Mouse (Mus musculus) ES-Bruce4 (cell line): ENCODE results near the gene Rmdn2. TPM values are rescaled to one million over a fixed set of nuclear protein-coding genes. Genes with fewer than 3 reads are reported as not detected.

ENCODE experiments used
- H3K27ac ChIP-seq: 2 replicates; pipeline ENCODE4 v1.5.1; 2012; ENCODE audit warnings: low read length, inconsistent platforms; ENCODE audit not compliant: insufficient read depth
- H3K27me3 ChIP-seq: 2 replicates; pipeline ENCODE4 v1.6.1; 2012; ENCODE audit warnings: mild to moderate bottlenecking, low read length, inconsistent platforms; ENCODE audit not compliant: control insufficient read depth, poor library complexity, insufficient read depth, severe bottlenecking
- H3K36me3 ChIP-seq: 2 replicates; pipeline ENCODE4 v1.6.1; 2012; ENCODE audit warnings: inconsistent platforms, mild to moderate bottlenecking, low read length, moderate library complexity; ENCODE audit not compliant: control insufficient read depth, poor library complexity, insufficient read depth, severe bottlenecking
- H3K4me1 ChIP-seq: one replicate; pipeline ENCODE4 v1.8.1; 2011; ENCODE audit warnings: low read length; ENCODE audit not compliant: control insufficient read depth, insufficient read depth
- H3K4me3 ChIP-seq: 2 replicates; pipeline ENCODE4 v1.5.1; 2011; ENCODE audit warnings: low read depth, mild to moderate bottlenecking, low read length
- H3K9ac ChIP-seq: 2 replicates; pipeline ENCODE4 v1.6.1; 2012; ENCODE audit warnings: low read depth, mild to moderate bottlenecking, inconsistent platforms; ENCODE audit not compliant: poor library complexity, severe bottlenecking
- H3K9me3 ChIP-seq: replicated peaks from 2 replicates; pipeline ENCODE4 v1.6.1; 2012; ENCODE audit warnings: mild to moderate bottlenecking, low read length, inconsistent platforms; ENCODE audit not compliant: control insufficient read depth, poor library complexity, insufficient read depth, severe bottlenecking
- CTCF ChIP-seq: IDR thresholded peaks from one replicate; pipeline ENCODE4 v1.8.1; 2011; ENCODE audit warnings: low read depth, low read length
- EP300 ChIP-seq: IDR thresholded peaks from 2 replicates; pipeline ENCODE4 v1.6.1; 2011; ENCODE audit warnings: low read depth, low read length; ENCODE audit not compliant: insufficient read depth
- POLR2A ChIP-seq: IDR thresholded peaks from one replicate; pipeline ENCODE4 v1.8.1; 2011; ENCODE audit warnings: low read length; ENCODE audit not compliant: insufficient read depth
- polyA plus RNA-seq: library from polyadenylated mRNA; stranded (reverse); fragments of >200 nt; gene quantifications from 2 replicates; pipeline ENCODE4 v1.2.4, GENCODE M21; 2011; ENCODE audit warnings: low read depth; ENCODE audit not compliant: missing spikeins, insufficient read depth, insufficient read length

Gene Rmdn2
- polyA plus RNA-seq, result 2.0 and 3.0 TPM in 2 replicates

DNA sequence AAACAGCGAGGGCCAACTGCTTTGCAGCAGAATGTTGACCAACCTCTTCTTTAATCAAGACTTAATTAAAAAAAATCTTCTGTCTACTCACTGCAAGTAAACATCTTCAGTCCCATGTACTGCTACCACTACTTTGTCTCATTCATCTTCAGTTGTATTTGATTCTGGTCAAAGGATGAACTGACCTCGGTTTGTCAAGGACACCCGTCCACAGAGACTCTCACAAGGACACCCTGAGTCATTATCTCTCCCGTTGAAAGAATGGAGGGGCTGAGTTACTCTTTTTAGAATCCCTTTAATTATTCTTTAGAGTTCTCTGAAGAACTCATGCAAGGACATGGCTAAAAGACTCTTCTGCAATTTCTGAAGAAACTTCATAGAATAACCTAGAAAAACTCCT lies at the start of gene Rmdn2:
Rmdn2 (plus strand) TSS at position 319 of the 400 bp plus-strand sequence.
- TF ChIP-seq POLR2A, result no peak
- TF ChIP-seq CTCF, result no peak
- no peak for TF ChIP-seq EP300
- Histone ChIP-seq H3K36me3 (no peaks in the 10 kb centered on the region), H3K9ac (no peak within 1 kb of the TSS), H3K27ac (no peak within 1 kb of the TSS), H3K4me3 (no peak within 1 kb of the TSS), H3K4me1 (no peaks in the 10 kb centered on the region), H3K9me3 (no peaks in the 10 kb centered on the region), H3K27me3 (no peaks in the 10 kb centered on the region)

DNA sequence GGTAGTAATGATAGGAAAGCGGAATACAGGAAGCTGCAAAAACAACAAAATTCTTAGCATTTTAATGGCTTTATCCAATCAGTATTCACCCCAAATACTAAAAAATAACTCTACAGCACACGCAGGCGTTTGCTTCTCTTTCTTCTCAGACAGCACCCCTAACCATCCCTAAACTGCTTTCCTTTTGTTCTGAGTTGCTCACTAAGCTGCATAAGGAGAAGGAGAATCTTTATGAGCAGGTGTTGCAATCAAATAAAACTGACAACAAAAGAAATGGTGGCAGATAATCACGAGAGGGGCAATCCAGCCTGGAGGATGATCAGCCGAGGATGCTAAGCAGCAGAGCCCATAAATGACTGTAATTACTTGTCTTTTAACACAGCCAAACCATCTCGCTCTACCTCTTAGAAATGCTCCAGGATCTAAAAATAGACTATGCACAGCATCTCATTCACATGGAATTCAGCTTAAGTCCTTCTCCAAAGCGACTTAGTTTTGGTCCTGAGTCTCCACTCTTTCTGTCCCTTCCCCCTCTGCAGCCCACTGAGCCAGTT lies 48.5 kb upstream of the Rmdn2 start:
- no peaks in the 10 kb centered on the region for H3K27me3 ChIP-seq
- H3K4me3 ChIP-seq, result no peak overlapping the region
- H3K4me1 ChIP-seq, result no peaks in the 10 kb centered on the region
- peaks cover 9% of the 10 kb centered on the region for H3K9me3 ChIP-seq
- H3K36me3 ChIP-seq, result no peaks in the 10 kb centered on the region
- H3K9ac ChIP-seq, result no peak overlapping the region
- TF ChIP-seq CTCF (no peak), POLR2A (no peak), EP300 (no peak)
- no peak overlapping the region for H3K27ac ChIP-seq

DNA sequence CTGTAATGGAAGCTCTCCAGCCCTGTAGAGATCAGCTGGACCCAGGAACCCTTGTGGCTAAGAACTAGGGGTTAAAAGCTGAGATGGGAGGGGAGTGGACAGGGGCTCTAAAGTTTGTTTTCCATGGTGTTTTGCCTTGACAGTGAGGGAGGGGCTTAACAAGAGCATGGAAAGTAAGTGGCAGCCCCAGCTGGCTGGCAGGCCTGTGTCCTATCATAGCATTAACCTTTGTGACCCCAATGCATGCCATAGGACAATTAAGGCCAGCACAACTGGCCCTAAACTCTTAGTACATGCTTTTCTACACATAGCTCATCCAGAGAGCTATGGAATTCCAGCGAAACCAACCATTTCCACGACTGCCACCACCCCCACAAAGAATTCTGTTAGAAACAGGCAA lies 47.9 kb upstream of the Rmdn2 start:
- no peak overlapping the region for H3K4me3 ChIP-seq
- H3K9ac ChIP-seq, result no peak overlapping the region
- H3K4me1 ChIP-seq, result no peaks in the 10 kb centered on the region
- TF ChIP-seq EP300, result no peak
- TF ChIP-seq POLR2A, result no peak
- TF ChIP-seq CTCF, result no peak
- no peak overlapping the region for H3K27ac ChIP-seq
- H3K27me3 ChIP-seq, result no peaks in the 10 kb centered on the region
- no peaks in the 10 kb centered on the region for H3K36me3 ChIP-seq
- peaks cover 9% of the 10 kb centered on the region for H3K9me3 ChIP-seq

DNA sequence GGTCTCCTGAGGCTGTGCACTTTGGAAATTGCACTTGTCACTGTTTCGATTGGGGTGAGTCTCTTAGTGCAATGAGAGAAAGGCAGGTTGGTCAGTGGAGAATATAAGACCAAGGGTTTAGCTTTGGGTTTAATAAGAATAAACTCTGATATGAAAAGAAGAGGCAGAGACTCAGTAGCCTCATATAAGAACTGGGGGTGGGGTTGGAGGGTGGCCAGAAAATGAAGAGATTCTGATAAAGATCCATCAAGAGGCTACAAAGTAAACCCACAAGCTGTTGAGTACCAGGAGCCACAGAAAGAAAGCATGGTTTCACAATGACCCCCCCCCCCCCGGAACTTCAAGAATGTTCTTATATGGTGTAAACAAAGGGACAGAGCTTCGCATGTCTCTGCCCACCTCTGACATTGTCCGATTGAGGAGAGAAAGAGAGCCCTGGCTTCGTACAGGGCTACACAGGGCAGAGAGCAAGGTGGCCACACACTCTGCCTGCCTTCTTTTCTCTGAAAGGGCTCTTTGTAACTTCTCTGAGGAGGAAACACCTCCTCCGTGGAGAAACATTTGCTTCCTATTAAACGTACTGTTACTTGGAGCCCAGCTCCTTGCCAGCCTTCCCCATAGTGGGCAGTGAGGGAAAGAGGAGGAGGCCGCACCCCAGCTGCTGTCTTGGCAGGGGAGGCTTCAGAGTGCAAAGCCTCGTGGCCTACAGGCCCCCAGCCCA lies 46.3 kb upstream of the Rmdn2 start:
- Histone ChIP-seq H3K27me3 (no peaks in the 10 kb centered on the region), H3K36me3 (no peaks in the 10 kb centered on the region), H3K4me1 (no peaks in the 10 kb centered on the region), H3K9ac (no peak overlapping the region), H3K9me3 (peaks cover 3% of the 10 kb centered on the region), H3K4me3 (no peak overlapping the region), H3K27ac (no peak overlapping the region)
- no peak for TF ChIP-seq EP300
- TF ChIP-seq POLR2A, result no peak
- TF ChIP-seq CTCF, result no peak

DNA sequence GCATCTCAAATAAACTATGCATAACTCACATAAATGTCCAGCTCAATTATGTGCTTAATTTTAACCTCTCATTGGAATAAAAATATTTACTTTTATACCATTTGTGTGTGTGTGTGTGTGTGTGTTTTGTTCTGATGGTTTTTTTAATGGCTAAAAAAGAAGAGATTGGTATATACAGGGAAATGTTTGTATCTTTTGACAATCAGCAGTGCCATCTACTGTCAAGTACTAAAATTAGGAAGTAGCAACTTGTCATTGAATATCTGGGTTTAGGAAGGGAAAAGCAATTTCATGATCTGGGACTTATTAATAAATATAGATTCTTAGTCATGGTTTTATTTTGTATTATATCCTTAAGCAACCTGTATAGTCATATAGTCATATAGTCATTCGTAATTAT lies 43.3 kb upstream of the Rmdn2 start:
- H3K4me3 ChIP-seq, result no peak overlapping the region
- no peak for TF ChIP-seq EP300
- no peak for TF ChIP-seq CTCF
- TF ChIP-seq POLR2A, result no peak

DNA sequence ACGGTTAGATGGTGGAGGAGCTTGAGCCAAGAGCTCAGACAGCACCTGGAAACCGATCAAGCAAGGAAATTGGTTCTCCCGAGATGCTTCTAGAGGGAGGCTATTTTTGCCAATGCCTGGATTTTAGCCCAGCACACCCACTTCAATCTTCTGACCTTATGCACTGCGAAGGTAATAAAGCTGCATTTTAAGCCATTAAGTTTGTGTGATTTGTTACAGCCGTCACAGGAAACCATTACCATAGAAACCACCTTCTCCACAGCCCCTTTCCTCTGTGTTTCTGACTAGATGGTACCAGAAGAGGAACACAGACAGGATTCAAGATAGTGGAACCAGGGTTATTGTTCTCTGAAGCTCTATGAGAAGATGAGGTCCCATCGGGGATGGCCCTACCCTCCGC lies 33.3 kb upstream of the Rmdn2 start:
- Histone ChIP-seq H3K9me3 (no peaks in the 10 kb centered on the region), H3K36me3 (no peaks in the 10 kb centered on the region), H3K27me3 (peaks cover 1% of the 10 kb centered on the region; the same call in 1 of the 2 replicates), H3K27ac (no peak overlapping the region), H3K4me3 (no peak overlapping the region), H3K4me1 (no peaks in the 10 kb centered on the region), H3K9ac (no peak overlapping the region)
- no peak for TF ChIP-seq EP300
- TF ChIP-seq POLR2A, result no peak

More for the DNA sequence above, 43.3 kb upstream of the Rmdn2 start:
- Histone ChIP-seq H3K36me3 (no peaks in the 10 kb centered on the region), H3K4me1 (no peaks in the 10 kb centered on the region), H3K9me3 (no peaks in the 10 kb centered on the region), H3K27ac (no peak overlapping the region), H3K9ac (no peak overlapping the region), H3K27me3 (no peaks in the 10 kb centered on the region)
